Mouse (Mus musculus) kidney, adult 10 weeks (tissue): ENCODE results near the gene Hs6st1. TPM values are rescaled to one million over a fixed set of nuclear protein-coding genes. Genes with fewer than 3 reads are reported as not detected.

Experiments used
- polyA plus RNA-seq: library from polyadenylated mRNA; stranded (reverse); fragments of 350-450 nt; fragmentation: Illumina TruSeq; extraction: RNeasy Lipid Tissue Mini Kit (QIAGEN cat#74804); gene quantifications from one replicate; pipeline ENCODE4 v1.2.3, GENCODE M21; 2014; ENCODE audit warnings: low read depth, low replicate concordance

Hs6st1 gene
- 16.8 TPM for polyA plus RNA-seq

GRCm38 (mm10) chr1:36068076-36068475, at the start of gene Hs6st1:
TSS of gene Hs6st1 (plus strand) at chr1:36068400.

Other genes with a start within 250 kb of the Hs6st1 start
- 46.5 TPM for gene Uggt1, start 176.3 kb downstream of the Hs6st1 start, polyA plus RNA-seq
- 5.9 TPM for gene Neurl3, start 206.3 kb downstream of the Hs6st1 start, polyA plus RNA-seq
- not detected for gene Arid5a, start 239.3 kb downstream of the Hs6st1 start, polyA plus RNA-seq